Mouse (Mus musculus) thymus, adult 2 months (tissue): ENCODE measurements at regions not wholly inside any gene's neighbourhood (a gene's known extent, or its start where the extent isn't known, plus 50 kb on each side); places are given as distances from the start of the nearest gene placed in this dataset.

Source experiments
- CTCF ChIP-seq: fragments of 200-500 bp; IDR thresholded peaks from 2 replicates; pipeline ENCODE4 v1.5.1; 2012; ENCODE audit warnings: mild to moderate bottlenecking, control low read depth, low read length, moderate library complexity, borderline replicate concordance; ENCODE audit not compliant: control insufficient read depth, poor library complexity, insufficient read depth; ENCODE audit errors: extremely low read depth
- POLR2A ChIP-seq: fragments of 200-500 bp; IDR thresholded peaks from 2 replicates; pipeline ENCODE4 v1.6.1; 2012; ENCODE audit warnings: mild to moderate bottlenecking, low read length, control low read depth, moderate library complexity; ENCODE audit not compliant: control insufficient read depth, poor library complexity, insufficient read depth; ENCODE audit errors: extremely low read depth

- no peak for TF ChIP-seq CTCF
- TF ChIP-seq POLR2A = no peak
Measured at GRCm38 (mm10) chr1:77209395-77209794, 305.5 kb downstream of the Epha4 start.
